Mouse (Mus musculus) R1 (cell line): ENCODE measurements at regions not wholly inside any gene's neighbourhood (a gene's known extent, or its start where the extent isn't known, plus 50 kb on each side); places are given as distances from the start of the nearest gene placed in this dataset.

ENCODE experiments used
- DNase-seq: peaks from one replicate; pipeline ENCODE4 v3.0.0-alpha.2; 2018; ENCODE audit warnings: low read depth, low spot score

- DNase-seq = no peak
These were observed 142.1 kb upstream of the Marcks start for GRCm38 (mm10) chr10:37280823-37281222.

DNA sequence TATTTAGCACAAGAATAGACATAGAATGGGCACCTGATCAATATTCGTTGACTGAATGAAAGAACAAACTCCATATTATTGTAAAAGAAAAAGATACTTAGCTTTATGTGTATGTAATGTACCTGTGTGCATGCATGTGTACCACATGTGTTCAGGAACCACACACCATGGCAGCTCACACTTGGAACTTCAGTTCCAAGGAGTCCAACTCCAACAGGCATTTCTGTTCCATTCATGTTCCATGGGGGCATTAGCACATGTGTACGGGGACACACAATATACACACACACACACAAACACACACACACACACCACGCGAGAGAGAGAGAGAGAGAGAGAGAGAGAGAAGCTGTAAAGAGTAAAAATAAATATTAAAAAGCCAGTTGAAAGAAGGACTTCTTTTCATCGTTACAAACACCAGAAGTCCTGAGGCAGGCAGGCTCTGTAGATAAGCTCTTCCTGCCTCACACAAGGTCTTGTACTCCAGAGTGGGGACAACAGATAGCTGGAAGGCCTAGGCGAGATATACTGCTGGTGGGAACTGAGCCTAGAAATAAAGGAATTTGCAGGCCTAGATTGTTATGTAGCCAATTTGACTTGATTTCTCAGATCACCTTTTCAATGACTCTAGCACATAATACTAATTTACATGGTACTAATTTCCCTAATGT is 141.6 kb upstream of the Marcks start:
- no peak for DNase-seq

DNA sequence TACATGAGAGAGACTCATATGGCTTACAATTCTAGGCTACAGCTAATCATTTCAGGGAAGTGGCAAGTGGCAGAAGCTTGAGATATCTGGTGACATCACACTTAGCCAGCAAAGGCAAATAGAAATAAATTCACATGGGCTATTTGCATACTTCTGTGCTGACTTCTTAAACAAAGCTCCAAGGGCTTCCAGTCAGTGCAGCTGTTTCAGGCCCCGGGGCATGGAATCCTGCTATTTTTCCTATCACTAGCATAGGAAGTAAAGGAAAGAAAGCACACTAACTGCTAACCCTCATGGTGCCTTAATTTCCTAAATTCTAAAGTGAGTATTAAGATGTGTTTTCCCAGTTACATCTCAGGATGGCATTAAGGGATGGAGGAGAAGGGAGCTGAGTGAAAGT is 140.6 kb upstream of the Marcks start:
- DNase-seq = no peak

DNA sequence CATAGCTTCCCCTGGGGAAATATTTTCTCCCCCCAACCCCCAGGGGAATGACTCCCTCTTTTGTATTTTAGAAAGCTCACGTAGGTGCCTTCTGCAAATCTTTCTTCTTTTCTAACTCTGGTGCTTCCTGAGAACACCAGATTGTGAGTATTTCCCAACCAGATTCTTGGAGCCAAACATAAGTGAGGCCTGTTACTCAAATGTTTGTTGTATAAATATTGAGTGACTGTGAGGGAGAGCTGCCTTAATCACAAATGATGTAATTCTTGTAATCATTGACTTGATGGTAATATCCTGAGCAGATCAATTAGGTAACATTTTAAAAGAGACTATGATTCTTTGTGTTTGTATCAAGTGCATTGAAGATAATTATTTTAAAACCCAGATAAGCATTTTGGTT is 137.1 kb upstream of the Marcks start:
- DNase-seq = no peak

DNA sequence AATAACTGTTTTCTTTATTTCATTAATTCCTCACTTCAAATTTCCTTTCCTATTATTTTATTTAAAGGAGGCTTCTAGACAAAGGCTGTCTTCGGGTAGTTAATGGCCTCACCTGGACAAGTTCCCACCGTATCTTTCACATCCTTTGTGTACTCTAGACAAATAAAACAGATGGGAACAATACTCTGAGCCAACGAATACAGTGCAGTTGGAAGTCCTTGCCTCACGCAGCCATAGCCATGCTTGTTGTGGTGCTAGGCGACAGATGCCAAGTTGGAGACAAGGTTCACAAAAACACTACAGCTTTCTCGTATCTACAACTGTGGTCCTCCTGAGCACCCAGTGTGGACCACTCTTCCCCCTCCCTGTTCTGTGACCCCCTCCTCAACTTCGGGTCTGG is 136.6 kb upstream of the Marcks start:
- DNase-seq = no peak

GRCm38 (mm10) chr10:37271967-37272366 is 133.2 kb upstream of the Marcks start:
- DNase-seq = no peak

- no peak for DNase-seq
These were observed 131.7 kb upstream of the Marcks start for GRCm38 (mm10) chr10:37270236-37271000.

DNA sequence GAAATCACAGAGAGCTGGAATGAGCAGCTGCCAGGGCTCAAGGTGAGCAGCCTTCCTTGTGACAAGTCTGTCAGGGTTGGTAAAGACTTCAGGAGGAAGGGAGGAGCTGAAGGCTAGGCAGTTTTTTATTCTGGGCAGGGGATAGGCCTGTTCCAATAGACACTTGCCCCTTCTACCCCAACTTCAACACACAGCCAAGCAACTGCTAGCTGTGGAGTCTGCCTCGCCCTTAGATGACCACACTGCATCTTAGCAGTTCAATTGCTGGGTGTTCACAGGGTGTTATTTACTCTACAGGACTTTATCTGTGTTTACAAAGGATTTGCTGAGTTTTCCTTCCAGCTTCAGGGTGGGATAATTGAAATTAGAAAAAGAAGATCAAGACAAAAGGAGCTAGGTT is 128.2 kb upstream of the Marcks start:
- no peak for DNase-seq

DNA sequence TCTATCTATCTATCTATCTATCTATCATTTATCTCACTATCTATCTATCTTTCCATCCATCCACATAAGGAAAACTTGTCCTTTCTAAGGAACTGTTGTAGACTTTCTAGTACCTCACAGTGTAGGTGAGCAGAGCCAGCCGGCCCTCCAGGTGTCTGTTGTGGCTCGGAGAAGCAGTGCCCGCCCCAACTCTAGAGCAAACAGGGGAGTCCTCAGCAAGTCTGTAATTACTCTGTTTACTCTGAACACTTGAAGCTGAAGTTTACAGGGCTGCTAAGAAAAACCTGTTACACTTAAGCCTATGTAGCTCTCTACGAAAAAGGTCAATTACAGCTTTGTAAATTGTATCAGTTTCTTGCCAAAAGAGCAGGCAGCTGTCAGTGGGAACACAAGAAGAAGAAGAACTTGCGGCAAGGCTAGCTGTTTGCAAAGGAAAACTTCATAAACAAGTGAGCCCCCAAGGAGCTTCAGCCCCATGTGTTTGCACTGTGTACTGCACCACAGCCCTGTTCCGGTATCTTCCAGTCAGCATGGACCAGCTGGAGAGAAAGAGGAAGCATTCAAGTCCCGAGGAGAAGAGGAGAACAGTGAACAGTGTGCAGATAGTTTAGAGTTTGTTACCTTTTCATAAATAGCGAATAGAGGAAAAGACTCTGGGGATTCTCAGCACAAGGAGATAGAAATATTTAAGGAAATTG is 122.2 kb upstream of the Marcks start:
- peak; percentile 30 for DNase-seq

DNA sequence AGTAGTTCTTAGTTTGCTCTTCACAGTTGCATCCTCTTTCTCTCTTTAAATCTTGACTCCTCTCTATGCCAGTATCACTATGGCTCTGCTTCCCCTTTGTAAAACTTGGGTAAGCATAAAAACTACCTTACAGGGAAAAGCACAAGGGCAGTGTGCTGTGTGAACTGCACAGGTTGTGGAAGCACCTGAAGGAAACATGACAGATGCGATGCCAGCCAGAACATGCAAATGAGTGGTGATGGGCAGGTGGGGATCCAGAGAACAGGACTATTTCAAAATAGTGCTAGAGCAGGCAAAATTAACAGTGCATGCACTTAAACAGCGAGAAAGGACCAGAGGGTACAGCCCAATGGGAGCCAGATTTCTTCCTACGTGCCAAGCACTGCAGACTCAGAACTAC is 120.5 kb upstream of the Marcks start:
- DNase-seq = no peak

- no peak for DNase-seq
These were observed 118.8 kb upstream of the Marcks start for GRCm38 (mm10) chr10:37257544-37257943.

DNA sequence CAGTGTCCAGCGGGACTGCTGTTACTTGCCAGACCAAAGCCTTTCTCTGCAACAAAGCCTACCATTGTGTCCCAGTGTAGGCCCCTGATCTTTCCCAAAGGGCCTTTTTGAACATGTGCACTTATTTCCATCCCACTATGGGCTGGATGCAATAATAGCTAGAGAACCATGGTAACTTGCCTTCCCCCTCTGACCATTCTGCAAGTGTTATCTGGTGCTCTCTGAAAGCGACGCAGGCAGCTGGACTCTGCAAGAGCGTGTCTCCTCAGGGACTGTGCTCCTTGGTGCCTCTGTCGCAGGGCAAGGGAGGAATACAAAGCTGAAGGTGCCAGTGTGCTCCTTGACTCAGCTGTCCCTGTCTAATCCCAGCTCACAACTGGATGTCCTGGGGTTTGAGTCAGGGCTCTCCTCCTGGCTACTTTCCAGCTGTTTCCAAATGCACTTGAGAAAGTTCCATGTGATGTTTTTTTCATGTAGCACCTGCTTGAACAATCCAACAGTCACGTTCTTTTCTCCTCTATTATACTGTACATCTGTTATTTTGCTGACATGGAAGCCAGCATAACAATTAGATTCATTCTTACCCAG is 112.3 kb upstream of the Marcks start:
- no peak for DNase-seq

DNA sequence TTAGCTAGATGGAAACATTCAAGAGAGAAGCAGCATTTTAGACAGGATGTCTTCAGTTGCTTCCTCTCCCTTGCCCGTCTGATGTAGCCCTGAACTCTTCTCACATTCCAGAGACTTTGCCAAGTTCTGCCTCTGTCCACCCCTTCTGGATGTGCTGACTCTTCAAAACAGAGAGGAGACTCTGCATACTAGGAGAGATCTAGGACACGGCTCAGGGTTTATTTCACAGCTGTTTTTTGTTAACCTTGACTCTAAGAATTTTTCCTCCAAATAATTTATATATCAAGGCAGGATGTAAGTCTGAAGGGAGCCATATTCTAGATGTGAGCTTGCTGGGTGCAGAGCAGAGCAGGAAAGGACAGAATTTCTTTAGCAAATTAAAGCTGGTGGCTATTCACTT is 111.4 kb upstream of the Marcks start:
- no peak for DNase-seq

GRCm38 (mm10) chr10:37249511-37249910 is 110.8 kb upstream of the Marcks start:
- DNase-seq = no peak

DNA sequence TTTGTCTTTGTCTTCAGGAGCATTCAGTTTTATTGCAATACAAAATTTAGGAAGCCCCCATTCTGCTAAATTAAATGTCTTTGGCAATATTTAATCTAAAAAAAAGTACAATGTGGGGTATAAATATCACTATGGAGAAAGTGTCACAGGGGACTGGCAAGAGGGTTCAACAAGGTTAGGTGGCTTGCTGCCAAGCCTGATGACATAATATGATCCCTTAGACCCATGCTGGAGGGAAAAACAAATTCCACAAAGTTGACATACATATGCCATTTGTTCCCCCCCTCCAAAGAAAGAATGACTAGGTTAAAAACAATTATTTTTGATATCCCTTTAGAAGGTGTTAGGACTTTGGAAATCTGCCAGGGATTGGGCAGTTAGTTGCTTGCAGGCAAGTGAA is 108.4 kb upstream of the Marcks start:
- DNase-seq = no peak

DNA sequence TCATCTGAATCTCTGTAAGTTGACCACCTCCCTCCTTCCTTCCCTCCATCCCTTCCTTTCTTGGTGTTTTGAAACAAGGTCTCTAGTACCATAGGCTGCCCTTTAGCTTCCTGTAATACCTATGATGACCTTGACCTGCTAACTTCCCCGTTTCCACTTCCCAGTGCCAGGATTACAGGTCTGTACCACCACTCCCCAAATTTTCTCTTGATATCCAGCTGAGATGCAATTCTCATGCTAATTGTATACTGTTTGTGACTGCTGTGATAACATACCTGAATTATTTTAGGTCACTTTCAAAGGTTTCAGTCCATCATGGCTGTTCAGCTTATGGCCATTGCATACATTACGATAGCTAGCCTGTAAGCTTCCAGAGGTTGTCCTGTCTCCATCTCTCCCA is 104.4 kb upstream of the Marcks start:
- peak; percentile 83 for DNase-seq

DNA sequence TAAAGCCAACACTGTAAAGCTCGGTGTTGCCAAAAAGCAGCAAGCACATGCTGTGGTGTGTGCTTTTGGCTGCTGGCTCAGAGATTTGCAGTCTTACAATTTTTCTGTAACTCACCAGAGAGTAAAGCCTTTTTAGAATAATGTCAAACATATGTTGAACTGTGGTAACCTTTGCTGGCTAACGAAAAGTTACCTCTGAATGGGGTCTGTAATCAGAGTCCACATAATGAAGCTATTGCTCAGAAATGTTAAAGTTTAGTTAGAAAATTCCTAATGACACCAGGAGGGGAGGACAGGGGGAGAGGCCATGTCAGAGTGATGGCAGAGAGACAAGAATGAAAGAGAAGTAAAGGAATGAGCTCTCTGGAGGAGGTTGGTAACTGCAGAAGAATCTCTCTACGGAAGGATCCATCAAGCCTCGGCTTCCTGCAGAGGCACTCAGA is 103.1 kb upstream of the Marcks start:
- no peak for DNase-seq

DNA sequence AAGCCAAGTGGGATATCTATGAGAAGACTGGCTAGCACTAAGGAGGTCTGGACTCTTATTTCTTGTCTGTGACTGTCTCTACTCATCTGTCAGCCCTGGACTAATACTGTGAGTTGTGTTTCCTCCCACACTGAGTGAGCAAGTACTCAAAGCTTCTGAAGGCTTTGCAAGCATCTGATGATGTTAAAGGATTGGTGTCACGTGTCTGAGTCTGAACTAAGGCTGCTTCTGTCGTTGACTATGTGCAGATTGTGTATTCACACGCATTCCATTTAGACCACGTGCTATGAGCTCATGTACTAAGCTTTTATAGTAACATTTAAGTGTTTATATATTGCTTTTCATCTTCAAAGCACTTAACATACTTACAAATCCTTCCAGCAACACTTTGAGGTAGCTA is 101.9 kb upstream of the Marcks start:
- peak; percentile 40 for DNase-seq

GRCm38 (mm10) chr10:37240201-37240600 is 101.5 kb upstream of the Marcks start:
- DNase-seq = peak; percentile 81

- no peak for DNase-seq
These were observed 97.5 kb upstream of the Marcks start for GRCm38 (mm10) chr10:37236001-37236822.

GRCm38 (mm10) chr10:37231936-37232556 is 93.3 kb upstream of the Marcks start:
- peak; percentile 67 for DNase-seq
